Mouse (Mus musculus) small intestine, adult 2 months (tissue): ENCODE data around the gene Pitx3. TPM values are rescaled to one million over a fixed set of nuclear protein-coding genes. Genes with fewer than 3 reads are reported as not detected.
"Not testable (repeated sequence)": the region's sequence is repeated elsewhere in the genome, so short reads cannot be mapped to it uniquely, and the experiment has no call there.

Experiments
- H3K27ac ChIP-seq: fragments of 200-500 bp; 2 replicates; pipeline ENCODE4 v1.5.1; 2012; ENCODE audit warnings: low read depth, low read length, control low read depth, inconsistent platforms; ENCODE audit not compliant: insufficient read depth
- H3K27me3 ChIP-seq: fragments of 200-500 bp; 2 replicates; pipeline ENCODE4 v1.6.1; 2012; ENCODE audit warnings: mild to moderate bottlenecking, moderate library complexity, low read length, inconsistent platforms; ENCODE audit not compliant: control insufficient read depth, insufficient read depth
- H3K36me3 ChIP-seq: fragments of 200-500 bp; 2 replicates; pipeline ENCODE4 v1.6.1; 2012; ENCODE audit warnings: mild to moderate bottlenecking, low read length, control low read depth, inconsistent platforms; ENCODE audit not compliant: control insufficient read depth, insufficient read depth
- H3K4me1 ChIP-seq: fragments of 200-500 bp; 2 replicates; pipeline ENCODE4 v1.6.1; 2012; ENCODE audit warnings: low read length, inconsistent platforms, mixed read lengths; ENCODE audit not compliant: control insufficient read depth, insufficient read depth, insufficient read length
- H3K4me3 ChIP-seq: fragments of 200-500 bp; 2 replicates; pipeline ENCODE4 v1.5.1; 2012; ENCODE audit warnings: low read depth, mild to moderate bottlenecking, control low read depth, inconsistent platforms, low read length, moderate library complexity
- CTCF ChIP-seq: fragments of 200-500 bp; IDR thresholded peaks from 2 replicates; pipeline ENCODE4 v1.5.1; 2012; ENCODE audit warnings: low read depth, mild to moderate bottlenecking, control low read depth, inconsistent platforms, low read length, moderate library complexity, mixed read lengths; ENCODE audit not compliant: insufficient replicate concordance, insufficient read length; ENCODE audit errors: extremely low read depth
- POLR2A ChIP-seq: fragments of 200-500 bp; IDR thresholded peaks from 2 replicates; pipeline ENCODE4 v1.6.1; 2012; ENCODE audit warnings: low read depth, mild to moderate bottlenecking, control low read depth, inconsistent platforms, low read length, moderate library complexity
- WGBS: fragments of 180-500 bp; shearing (Covaris S2); methylation state at CpG from one replicate; pipeline ENCODE4 v1.1.7; 2018; 5-methylcytosine and 5-hydroxymethylcytosine counted together
- polyA plus RNA-seq: library from polyadenylated mRNA; depleted of rRNA; stranded (reverse); fragments of >200 nt; gene quantifications from 2 replicates; pipeline ENCODE4 v1.2.3, GENCODE M21; 2012

Gene Pitx3
- polyA plus RNA-seq, 1 experiment = not detected

- H3K27me3 ChIP-seq = peaks cover 31% of the 10 kb centered on the region
- peaks cover 13% of the 10 kb centered on the region for H3K4me1 ChIP-seq
- WGBS = 33% methylated on average over 6 of the region's 6 CpGs
Observed at GRCm38 (mm10) chr19:46132577-46132976, 15.5 kb downstream of the Pitx3 start.

DNA sequence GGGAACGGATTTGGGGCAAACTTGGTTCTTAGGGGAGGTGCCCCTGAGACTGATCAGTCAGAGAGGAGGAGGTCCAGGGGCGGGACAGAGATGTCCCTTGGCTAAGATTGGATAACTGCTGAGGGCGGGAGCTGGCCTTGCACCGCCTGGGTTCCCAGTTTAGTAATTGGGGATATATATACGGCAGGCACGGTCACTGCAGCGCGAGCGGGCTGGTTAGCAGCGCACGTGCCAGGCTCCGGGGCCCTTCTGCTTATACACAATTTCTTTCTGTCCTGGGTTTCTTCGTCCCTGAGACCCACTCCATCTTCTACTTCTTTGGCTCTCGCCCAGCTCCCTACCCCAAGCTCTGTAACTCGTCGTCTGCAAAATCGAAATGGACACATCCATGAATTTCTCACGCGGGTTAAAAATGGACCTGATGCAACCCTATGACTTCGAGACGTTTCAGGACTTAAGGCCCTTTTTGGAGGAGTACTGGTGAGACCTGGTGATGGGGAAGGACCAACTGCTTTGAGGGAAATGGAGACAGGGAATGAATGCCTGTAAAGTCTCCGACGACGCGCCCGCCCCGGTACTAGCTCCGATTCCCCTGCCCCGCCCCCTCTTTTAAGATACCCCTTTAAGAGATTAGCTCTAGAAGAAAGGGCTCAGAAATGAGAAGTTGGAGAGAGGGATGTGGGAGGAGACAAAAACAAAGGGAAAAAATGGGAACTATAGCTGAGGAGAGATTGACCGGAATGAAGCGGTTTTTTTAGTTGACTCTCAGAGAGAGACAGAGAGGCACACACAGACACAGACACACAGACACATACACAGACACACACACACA lies 16.2 kb downstream of the Pitx3 start, which contains the start of gene Elovl3:
TSS of gene Elovl3 (plus strand) at position 204 of the 832 bp plus-strand sequence.
- H3K4me1 ChIP-seq = peaks cover 8% of the 10 kb centered on the region
- peak within 1 kb of the TSS; percentile 23 for H3K4me3 ChIP-seq
- no peak for TF ChIP-seq CTCF
- no peak for TF ChIP-seq POLR2A
- WGBS = 2% methylated on average over 31 of the region's 31 CpGs
- peaks cover 30% of the 10 kb centered on the region for H3K27me3 ChIP-seq
- H3K27ac ChIP-seq = no peak within 1 kb of the TSS
- no peaks in the 10 kb centered on the region for H3K36me3 ChIP-seq

More at GRCm38 (mm10) chr19:46132577-46132976, 15.5 kb downstream of the Pitx3 start:
- no peak overlapping the region for H3K4me3 ChIP-seq
- H3K36me3 ChIP-seq = no peaks in the 10 kb centered on the region
- no peak overlapping the region for H3K27ac ChIP-seq
- no peak for TF ChIP-seq CTCF
- no peak for TF ChIP-seq POLR2A

DNA sequence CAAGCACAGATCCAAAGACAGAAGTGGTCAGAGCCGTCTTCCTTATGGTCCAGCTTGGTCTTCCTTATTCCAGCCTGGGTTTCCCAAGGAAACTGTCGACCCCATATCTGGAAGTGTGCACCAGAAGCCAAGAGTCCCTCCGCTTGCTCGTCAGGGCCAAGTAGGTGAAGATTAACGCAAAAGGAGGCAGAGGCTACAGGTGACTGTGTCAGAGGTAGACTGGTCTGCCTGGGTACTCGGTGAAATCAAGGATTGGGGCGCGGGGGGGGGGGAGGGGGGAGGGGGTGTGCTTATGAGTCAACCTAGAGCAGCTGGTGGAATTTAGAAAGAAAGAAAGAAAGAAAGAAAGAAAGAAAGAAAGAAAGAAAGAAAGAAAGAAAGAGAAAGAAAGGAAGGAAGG lies 16.8 kb downstream of the Pitx3 start:
- H3K27me3 ChIP-seq = peaks cover 30% of the 10 kb centered on the region
- peaks cover 3% of the 10 kb centered on the region for H3K4me1 ChIP-seq
- H3K4me3 ChIP-seq = peak overlapping the region; percentile 23; the same call in 1 of the 2 replicates
- H3K36me3 ChIP-seq = no peaks in the 10 kb centered on the region
- WGBS = 6% methylated on average over 7 of the region's 8 CpGs
- TF ChIP-seq POLR2A = no peak
- TF ChIP-seq CTCF = no peak
- no peak overlapping the region for H3K27ac ChIP-seq

DNA sequence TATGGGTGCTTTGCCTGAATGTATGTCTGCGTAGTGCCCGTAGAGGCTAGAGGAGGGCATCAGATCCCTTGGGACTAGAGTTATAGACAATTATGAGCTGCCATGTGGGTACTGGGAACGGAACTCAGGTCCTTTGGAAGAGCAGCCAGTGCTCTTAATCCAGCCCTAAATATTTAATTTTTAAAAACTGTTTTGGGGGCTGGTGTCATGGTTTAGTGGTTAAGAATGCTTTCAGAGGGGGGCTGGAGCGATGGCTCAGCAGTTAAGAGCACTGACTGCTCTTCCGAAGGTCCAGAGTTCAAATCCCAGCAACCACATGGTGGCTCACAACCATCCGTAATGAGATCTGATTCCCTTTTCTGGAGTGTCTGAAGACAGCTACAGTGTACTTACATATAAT lies 18.4 kb downstream of the Pitx3 start:
- WGBS = 69% methylated on average over 6 of the region's 6 CpGs
- not testable (repeated sequence) for H3K4me1 ChIP-seq, H3K27ac ChIP-seq, H3K36me3 ChIP-seq, H3K4me3 ChIP-seq
- peaks cover 28% of the 10 kb centered on the region for H3K27me3 ChIP-seq

DNA sequence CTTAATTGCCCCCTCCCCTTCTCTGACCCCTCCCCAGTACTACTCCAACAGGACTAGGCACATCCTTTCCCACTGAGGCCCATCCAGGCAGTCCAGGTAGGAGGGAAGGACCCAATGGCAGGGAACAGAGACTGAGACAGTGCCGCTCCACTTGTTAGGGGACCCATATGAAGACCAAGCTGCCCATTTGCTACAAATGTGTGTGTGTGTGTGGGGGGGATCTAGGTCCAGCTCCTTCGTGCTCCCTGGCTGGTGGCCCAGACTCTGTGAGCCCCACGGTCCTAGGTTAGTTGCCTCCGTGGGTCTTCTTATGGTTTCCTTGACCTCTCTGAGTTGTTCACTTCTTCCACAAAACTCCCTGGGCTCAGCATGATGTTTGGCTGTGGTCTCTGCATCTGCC lies 21.8 kb downstream of the Pitx3 start:
- TF ChIP-seq POLR2A (no peak), CTCF (no peak)
- no peak overlapping the region for H3K4me3 ChIP-seq
- no peaks in the 10 kb centered on the region for H3K4me1 ChIP-seq
- no peaks in the 10 kb centered on the region for H3K36me3 ChIP-seq
- no peak overlapping the region for H3K27ac ChIP-seq
- 85% methylated on average over 4 of the region's 4 CpGs for WGBS
- H3K27me3 ChIP-seq = 0 out of 2 replicates have a peak, but pooled peaks cover 4% of the 10 kb centered on the region

GRCm38 (mm10) chr19:46124651-46125050 lies 23.5 kb downstream of the Pitx3 start:
- Histone ChIP-seq H3K4me1 (no peaks in the 10 kb centered on the region), H3K27ac (no peak overlapping the region), H3K27me3 (no peaks in the 10 kb centered on the region), H3K36me3 (no peaks in the 10 kb centered on the region), H3K4me3 (no peak overlapping the region)
- no peak for TF ChIP-seq POLR2A
- no peak for TF ChIP-seq CTCF

DNA sequence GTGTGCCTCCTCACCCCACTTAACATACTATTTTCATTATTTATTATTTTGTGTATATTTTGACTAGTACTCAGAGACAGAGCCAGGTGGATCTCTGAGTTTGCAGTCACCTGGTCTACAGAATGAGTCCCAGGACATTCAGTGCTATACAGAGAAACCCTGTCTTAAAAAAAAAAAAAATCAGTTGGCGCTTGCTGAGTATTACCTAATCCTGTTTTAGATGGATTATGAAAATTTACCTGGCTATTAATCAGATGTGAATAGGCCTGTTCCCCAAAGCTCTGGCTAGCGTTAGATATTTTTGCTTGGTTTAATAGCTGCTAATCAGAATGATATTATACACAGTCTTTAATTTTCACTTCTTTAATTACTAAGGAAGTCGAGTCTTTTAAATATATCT lies 24.2 kb downstream of the Pitx3 start:
- Histone ChIP-seq H3K27ac (no peak overlapping the region), H3K4me3 (no peak overlapping the region), H3K4me1 (no peaks in the 10 kb centered on the region), H3K27me3 (no peaks in the 10 kb centered on the region), H3K36me3 (no peaks in the 10 kb centered on the region)
- TF ChIP-seq POLR2A (no peak), CTCF (no peak)
- 72% methylated on average over 3 of the region's 3 CpGs for WGBS

DNA sequence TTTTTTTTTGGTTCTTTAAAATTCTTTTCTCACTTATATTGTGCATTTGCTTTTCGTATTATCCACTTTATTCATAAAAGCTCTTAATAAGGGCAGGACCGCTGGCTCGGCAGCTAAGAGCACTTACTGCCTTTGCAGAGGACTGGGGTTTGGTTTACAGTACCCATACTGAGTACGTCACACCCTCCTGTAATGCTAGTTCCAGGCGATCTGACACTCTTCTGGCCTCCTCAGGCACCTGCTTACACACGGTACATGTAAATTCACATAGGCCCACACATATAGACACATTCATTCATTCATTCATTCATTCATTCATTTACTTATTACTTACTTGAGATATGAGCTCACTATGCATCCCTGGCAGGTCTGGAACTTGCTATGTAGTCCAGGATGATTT lies 27.3 kb downstream of the Pitx3 start:
- Histone ChIP-seq H3K36me3 (no peaks in the 10 kb centered on the region), H3K27ac (no peak overlapping the region), H3K4me3 (no peak overlapping the region), H3K27me3 (0 out of 2 replicates have a peak, but pooled peaks cover 2% of the 10 kb centered on the region), H3K4me1 (no peaks in the 10 kb centered on the region)
- 74% methylated on average over 6 of the region's 6 CpGs for WGBS
- TF ChIP-seq POLR2A (no peak), CTCF (no peak)
